Mouse (Mus musculus) NIH3T3 (cell line): ENCODE measurements around the gene Kazn.

Source experiments
- DNase-seq: peaks from one replicate; pipeline ENCODE4 v3.0.0-alpha.2; 2012; ENCODE audit warnings: low read depth

Kazn gene

GRCm38 (mm10) chr4:142077572-142078271 lies 161.5 kb downstream of the Kazn start:
- DNase-seq, result no peak

DNA sequence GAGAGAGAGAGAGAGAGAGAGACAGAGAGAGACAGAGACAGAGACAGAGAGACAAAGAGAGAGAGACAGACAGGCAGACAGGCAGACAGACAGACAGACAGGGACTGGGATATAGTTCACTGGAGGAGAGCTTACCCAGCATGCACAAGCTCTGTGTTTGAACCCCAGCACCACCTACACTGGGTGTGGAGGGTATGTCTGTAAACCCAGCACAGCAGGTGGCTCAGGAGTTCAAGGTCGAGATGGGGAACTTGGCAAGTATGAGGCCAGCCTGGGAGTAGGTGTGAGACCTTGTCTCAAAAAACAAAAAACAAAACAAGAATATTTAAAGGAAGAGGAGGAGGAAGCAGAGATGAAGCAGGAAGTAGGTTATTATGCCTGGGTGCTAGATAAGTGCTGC lies 162.3 kb downstream of the Kazn start:
- no peak for DNase-seq

GRCm38 (mm10) chr4:142075931-142076330 lies 163.3 kb downstream of the Kazn start:
- no peak for DNase-seq

GRCm38 (mm10) chr4:142074060-142074732 lies 165.0 kb downstream of the Kazn start:
- DNase-seq, result no peak

DNA sequence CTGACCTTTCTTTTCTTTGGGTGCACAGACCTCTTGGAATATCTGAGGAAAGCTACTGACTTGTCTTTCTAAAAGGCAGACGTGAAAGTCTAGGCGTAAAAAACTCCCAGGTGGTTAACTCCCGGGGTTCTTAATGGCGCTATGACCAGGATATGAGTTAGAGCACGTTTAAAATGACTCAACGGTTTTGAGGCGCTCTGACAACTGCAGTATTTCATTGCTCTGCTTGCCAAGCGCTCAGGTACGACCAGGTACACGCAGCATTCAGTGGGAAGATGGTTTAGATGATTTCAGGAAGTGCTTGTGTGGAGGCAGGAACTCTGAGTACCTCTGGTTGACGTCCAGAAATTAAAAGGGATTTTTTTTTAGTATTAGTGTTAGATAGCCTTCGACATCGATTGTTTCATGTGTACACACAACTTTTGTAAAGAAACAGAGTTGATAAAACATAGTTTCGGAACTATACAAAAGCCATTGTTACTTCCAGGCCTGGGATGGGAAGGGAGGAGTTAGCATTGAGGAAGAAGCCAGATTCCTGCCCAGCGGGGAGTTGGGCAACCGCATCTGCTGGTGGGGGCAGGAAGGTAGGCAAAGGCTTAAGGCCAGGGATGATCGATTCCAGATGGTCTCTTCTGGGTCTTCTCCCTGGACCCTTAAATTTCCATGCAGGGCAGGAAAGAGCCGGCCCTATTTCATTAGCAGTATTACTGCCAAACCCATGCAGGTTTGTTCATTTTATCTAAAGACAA lies 167.8 kb downstream of the Kazn start:
- DNase-seq, result no peak

GRCm38 (mm10) chr4:142070840-142071239 lies 168.4 kb downstream of the Kazn start:
- no peak for DNase-seq

DNA sequence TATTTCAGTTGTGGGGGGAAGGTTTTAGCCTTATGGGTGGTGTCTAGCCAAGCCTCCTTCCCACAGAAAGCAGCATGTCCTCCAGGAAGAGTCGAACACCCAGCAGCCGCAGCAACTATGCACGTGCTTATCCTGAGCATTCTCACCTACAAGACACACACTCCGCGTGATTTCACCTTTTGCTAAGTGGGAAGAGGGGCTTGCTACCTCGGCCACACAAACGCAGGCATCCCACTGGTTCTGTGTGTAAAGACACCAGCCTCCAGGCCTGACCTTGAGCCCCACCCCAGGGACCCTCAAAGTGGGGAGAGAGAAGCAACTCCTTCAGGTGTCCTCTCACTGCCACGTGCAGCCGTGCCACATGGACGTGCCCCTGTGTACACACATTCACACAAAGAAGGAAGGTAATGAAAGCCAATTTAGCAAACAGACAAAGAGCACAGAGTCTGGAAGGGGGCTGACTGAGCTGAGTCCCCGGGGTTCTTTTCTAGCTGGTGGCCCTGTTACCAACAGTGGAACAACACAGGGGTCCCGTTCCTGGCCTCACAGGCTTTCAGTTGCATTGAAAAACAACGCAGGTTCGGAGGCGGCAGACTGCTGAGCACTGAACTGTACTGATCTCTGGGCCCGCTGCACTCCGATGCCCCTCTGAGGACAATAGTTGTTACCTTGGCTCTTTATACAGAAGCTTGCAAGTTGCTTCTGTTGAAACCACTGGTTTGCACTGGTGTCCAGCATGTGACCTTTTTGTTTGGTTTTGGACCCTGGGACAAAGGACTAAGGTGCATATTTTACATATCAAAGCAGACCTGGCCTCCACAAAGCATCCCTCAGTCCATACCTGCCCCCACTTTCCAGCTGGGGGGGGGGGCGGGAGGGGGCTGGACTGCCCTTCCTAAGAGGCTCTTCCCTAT lies 170.0 kb downstream of the Kazn start:
- DNase-seq, result no peak

DNA sequence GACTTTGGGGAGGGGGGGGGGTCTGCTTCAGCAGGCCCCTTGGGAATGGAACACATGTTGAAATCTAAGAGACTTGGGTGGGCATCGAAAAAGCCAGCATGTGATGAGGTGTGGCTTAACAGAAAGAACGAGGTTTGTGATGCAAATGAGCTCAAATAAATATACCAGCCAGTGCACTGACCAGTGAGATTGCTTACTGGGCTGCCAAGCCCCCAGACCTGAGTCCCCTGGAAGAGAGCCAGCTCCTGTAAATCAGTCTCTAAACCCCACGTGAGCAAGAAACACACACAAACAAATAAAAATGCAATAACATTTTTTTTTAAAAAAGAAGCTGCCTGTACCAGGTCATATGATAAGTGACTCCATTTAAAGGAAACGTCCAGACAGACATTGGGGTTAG lies 172.6 kb downstream of the Kazn start:
- DNase-seq, result no peak

DNA sequence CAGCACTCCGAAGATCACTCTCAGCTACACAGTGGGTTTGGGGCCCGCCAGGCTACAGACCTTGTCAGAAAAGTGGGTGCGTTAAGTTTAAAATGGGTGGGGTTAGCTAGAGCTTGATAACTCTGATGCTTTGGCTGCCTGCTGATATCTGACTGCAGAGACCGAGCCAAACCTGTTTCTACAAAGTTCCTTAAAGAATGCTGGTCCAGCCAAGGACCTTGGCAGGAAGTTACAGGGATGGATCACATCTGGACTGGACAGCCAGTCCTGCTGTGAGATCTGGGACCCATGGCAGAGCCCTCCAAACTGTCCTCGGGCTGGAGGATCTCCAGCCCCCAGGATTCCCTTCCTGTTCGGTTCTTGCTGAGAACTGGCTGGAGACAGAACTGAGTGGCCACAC lies 173.4 kb downstream of the Kazn start:
- no peak for DNase-seq

- no peak for DNase-seq
These were observed 173.9 kb downstream of the Kazn start for GRCm38 (mm10) chr4:142065270-142065669.

DNA sequence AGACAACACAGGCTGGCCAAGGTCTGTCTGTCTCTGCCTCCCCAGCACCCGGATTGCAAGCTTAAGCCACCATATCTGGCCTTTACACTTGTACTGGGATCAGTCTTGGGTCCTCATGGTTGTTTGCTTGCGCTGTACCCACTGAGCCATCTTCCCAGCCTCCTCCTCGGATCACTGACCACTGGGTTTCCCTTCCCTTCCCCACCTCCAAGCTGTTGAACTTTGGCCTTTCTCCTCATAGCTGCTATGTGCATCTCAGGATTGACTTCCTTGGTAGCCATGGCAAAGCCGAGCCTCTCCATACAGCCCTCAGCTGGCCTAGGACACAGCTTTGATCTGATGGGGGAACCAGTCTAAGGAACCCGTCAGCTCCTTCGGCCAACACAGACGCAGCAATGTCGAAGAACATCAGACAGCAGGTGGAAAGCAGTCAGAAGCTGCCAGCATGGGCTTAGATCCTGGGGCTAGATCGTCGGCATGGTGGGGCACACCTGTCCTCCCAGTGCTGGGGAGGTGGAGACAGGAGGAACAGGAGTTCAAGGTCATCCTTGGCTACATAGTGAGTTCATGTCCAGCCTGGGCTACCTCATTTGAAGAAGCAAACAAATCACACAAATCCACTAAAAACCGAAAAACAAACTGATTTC lies 174.5 kb downstream of the Kazn start:
- no peak for DNase-seq

- no peak for DNase-seq
These were observed 176.1 kb downstream of the Kazn start for GRCm38 (mm10) chr4:142063057-142063534.

DNA sequence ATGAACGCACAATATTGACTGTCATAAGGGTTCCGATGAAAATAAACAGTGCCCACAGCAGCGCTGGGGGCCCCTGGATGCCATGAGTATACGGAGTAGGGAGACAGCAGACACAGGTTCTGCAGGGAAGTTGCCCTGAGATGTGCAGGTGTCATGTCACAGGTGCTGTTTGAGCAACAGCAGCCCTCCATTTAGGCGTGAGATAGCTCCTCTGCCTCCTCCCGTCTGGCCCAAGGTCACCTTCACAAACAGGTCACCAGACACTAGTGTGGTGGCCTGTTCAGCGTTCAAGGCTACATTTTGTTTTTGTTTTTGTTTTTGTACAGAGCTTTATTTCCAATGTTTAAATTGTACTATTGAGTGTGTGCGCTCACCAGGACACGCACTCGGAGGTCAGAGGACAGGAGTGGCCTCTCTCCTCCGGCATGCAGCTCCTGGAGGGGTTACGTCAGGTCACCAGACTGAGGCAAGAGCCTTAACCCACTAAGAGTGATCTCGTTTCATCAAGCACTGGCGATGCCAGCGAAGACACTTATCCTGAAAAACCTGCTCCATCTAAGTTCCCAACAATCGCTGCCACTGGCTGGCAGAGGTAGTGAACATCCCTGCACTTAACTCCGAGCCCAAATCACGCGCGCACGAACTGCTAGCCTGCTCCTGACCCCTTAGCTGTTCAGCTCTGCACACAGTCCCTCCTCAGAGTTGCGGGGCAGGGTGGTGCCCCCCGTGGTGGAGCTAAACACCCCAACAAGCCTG lies 177.5 kb downstream of the Kazn start:
- DNase-seq, result no peak

DNA sequence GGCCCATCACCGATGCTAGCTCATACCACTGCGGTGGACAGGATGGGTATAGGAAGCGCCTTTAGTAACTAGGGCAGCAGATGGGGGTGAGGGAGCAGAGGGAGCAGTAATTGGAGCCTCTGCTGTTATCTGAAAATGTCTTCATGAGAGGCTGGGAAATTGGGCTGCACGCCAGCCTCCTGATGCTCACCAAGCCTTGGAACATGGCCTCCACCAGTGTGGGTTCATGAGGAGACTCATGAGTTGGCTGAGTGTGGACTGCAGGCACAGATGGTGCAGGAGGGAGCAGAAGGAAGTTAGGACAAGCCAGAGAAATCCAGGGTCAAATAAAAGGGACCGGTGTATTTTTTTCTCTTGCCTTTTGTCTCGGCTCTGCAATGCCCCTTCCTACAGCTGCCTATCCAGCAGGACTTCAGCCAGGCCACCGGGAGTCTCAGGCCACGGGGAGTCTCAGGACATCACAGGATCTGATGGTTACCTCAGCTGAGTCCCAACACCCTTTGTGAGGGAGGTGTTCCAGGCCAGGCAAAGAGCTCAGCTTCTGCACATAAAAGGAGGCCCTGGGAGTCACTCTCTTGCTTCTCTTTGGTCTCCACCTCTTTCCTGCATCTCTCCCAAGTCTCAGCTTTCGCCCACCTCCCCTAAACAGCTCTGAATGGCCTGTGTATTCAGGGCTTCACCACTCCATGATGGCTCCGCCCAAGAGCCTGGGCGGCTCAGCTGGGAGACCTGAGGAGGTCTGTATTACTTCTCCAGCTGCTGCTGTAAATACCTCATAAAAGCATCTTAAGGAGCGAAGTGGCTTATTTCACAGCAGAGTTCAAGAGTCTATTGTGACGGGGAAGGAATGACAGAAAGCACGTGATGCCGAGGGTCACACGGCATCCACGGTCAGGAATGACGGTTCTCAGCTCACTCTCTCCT lies 178.5 kb downstream of the Kazn start:
- no peak for DNase-seq

DNA sequence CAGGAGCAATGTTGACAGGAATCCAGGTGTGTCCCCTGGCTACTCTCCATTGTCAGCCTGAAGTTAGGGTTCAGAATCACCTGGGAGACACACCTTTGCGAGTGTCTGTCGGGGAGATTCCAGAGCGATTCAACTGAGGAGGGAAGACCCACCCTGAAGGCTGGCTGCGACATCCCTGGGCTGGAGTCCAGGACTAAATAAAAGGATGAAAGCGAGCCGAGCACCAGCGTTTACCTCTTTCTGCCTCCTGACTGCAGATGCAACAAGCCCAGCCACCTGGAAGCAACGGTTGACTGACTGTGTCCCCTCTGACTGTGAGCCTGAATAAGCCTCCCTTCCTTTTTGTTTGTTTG lies 179.4 kb downstream of the Kazn start:
- DNase-seq, result no peak

DNA sequence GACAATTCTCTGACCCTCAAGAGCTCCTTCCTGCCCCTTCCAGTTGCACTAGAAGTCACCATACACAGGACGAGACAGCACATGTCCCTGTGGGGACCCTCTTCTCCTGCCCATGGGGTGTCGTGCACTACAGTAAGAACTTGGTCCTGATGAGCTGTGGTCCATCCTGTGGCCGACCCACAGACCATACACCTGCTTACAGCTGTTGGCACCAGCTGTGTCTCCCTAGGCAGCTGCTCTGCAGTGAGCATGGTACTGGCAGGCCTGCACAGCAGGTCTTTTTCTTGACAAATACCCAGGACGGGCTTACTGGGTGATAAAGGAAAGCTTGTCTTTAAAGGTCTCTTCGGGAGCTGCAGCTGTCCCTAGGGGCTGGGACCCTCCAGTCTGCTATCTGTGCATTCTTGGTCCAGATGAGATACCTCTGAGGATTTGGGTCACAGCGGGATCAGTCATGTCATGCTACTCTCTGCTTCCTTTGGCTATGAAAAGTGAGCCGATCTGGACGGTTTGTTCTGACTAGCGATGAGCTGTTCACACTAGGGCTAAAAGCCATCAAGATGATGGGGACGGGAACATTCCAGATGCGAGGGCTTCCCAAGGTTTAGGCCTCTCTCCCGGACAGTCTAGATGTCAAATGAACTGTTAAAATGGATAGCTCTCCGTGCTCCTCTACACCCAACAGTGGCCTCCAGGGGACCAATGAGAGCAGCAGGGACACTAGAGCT lies 179.9 kb downstream of the Kazn start:
- no peak for DNase-seq

DNA sequence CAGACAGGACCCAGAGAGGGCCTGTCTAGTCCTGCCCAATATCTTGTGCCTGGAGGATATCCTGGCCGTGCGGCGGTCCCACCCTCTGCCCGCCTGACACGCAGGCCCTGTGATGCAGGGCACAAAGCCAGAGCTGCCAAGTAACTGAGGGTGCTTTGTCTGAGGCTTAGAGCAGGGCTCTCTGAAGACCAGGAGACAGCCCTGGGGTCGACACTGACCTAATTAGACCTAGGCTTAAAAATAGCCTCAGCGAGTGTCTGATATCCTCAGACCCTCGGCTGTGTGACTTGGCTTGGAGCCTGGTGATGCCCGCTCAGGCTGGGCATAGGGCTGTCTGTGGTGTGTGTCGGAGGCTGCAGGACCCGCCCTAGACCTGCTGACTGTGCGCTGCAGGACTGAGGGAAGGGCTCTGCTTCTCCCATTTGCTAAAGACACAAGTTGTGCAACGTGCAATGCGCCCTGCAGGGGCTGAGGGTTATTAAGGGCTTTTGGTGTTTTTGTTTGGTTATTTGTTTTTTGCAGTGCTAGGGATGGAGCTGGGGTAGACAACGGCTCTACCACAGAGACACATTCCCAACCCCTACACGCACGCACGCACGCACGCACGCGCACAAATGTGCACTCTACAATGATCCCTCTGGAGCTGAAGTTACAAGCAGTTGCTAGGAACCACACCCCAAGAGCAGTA lies 181.5 kb downstream of the Kazn start:
- DNase-seq, result no peak

DNA sequence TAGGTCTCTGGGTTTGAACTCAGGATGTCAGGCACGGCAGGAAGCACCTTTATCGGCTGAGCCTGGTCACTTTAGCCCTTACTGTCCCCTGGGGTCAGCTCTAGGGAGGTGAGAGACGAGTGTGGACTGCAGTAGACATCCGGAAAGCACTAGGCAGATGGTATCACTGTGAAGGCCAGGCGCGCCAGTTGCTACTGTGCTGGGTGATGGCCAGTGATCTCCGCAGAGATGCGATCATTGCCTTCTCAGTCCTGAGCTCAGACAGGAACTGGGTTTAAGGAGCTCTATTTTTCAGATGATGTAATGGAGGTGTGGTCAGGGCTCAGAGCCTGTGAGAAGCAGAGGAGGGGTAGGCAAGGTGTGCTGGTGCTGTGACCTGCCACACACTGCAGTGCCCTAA lies 183.6 kb downstream of the Kazn start:
- DNase-seq, result no peak
